Mouse (Mus musculus) intestine, postnatal 0 days (tissue): ENCODE measurements around the gene Sfrp4. TPM values are rescaled to one million over a fixed set of nuclear protein-coding genes. Genes with fewer than 3 reads are reported as not detected.
"Not testable (repeated sequence)": the region's sequence is repeated elsewhere in the genome, so short reads cannot be mapped to it uniquely, and the experiment has no call there.

Experiments used
- ATAC-seq: fragments of 200-750 bp; cut with Nextera tagmentation; 2 replicates; pipeline ENCODE4 v1.8.0; 2017; ENCODE audit warnings: mild to moderate bottlenecking, moderate TSS enrichment, moderate library complexity
- H3K27ac ChIP-seq: fragments of 300-500 bp; sonication (generic); 2 replicates; pipeline ENCODE4 v1.5.1; 2014; ENCODE audit warnings: mild to moderate bottlenecking, low read depth, low read length, moderate library complexity
- H3K27me3 ChIP-seq: fragments of 300-500 bp; sonication (generic); replicated peaks from 2 replicates; pipeline ENCODE4 v1.6.1; 2014; ENCODE audit warnings: low read length, mixed read lengths; ENCODE audit not compliant: control insufficient read depth, insufficient read depth
- H3K36me3 ChIP-seq: fragments of 300-500 bp; sonication (generic); 2 replicates; pipeline ENCODE4 v1.6.1; 2014; ENCODE audit warnings: mild to moderate bottlenecking, moderate library complexity; ENCODE audit not compliant: control insufficient read depth, insufficient read depth
- H3K4me1 ChIP-seq: fragments of 300-500 bp; sonication (generic); replicated peaks from 2 replicates; pipeline ENCODE4 v1.6.1; 2014; ENCODE audit warnings: antibody characterized with exemption, low read length, mixed read lengths; ENCODE audit not compliant: control insufficient read depth, insufficient read depth
- H3K4me2 ChIP-seq: fragments of 300-500 bp; sonication (generic); replicated peaks from 2 replicates; pipeline ENCODE4 v1.6.1; 2014; ENCODE audit warnings: low read depth, mild to moderate bottlenecking, moderate library complexity
- H3K4me3 ChIP-seq: fragments of 300-500 bp; sonication (generic); 2 replicates; pipeline ENCODE4 v1.5.1; 2014; ENCODE audit warnings: low read depth, low read length
- H3K9ac ChIP-seq: fragments of 300-500 bp; sonication (generic); 2 replicates; pipeline ENCODE4 v1.6.1; 2014; ENCODE audit warnings: mild to moderate bottlenecking, low read depth, low read length
- H3K9me3 ChIP-seq: fragments of 300-500 bp; sonication (generic); 2 replicates; pipeline ENCODE4 v1.6.1; 2016; ENCODE audit warnings: mixed run types; ENCODE audit not compliant: control insufficient read depth
- CTCF ChIP-seq: sonication (generic); IDR thresholded peaks from 2 replicates; pipeline ENCODE4 v1.5.1; 2016; ENCODE audit warnings: low read depth, mild to moderate bottlenecking, control low read depth, antibody characterized with exemption, moderate library complexity
- WGBS: fragments of 180-500 bp; shearing (Covaris S2); extraction: QIAGEN DNeasy Blood & Tissue Kit; methylation state at CpG from one replicate; pipeline ENCODE4 v1.1.7; 2014; 5-methylcytosine and 5-hydroxymethylcytosine counted together
- polyA plus RNA-seq: library from polyadenylated mRNA; unstranded; fragments of >200 nt; fragmentation: Nextera tagmentation; extraction: Ambion mirVana; gene quantifications from 2 replicates; pipeline ENCODE4 v1.2.1, GENCODE M21; 2015

The Sfrp4 gene
- 0.30 and 0.71 TPM in 2 replicates for polyA plus RNA-seq

GRCm38 (mm10) chr13:19622573-19623227, at the start of gene Sfrp4:
Gene Sfrp4 (plus strand): TSS chr13:19623104.
- Histone ChIP-seq H3K9me3 (no peaks in the 10 kb centered on the region), H3K9ac (0 out of 2 replicates have a peak within 1 kb of the TSS, but pooled peaks have one; percentile 26), H3K4me1 (peaks cover 13% of the 10 kb centered on the region; the same call in 1 of the 2 replicates), H3K36me3 (no peaks in the 10 kb centered on the region), H3K27me3 (peaks cover 17% of the 10 kb centered on the region), H3K4me2 (peak within 1 kb of the TSS; percentile 82), H3K27ac (no peak within 1 kb of the TSS), H3K4me3 (peak within 1 kb of the TSS; percentile 41)
- TF ChIP-seq CTCF = peak; percentile 63
- WGBS = 4% methylated on average over 25 of the region's 25 CpGs
- 0 out of 2 replicates have a peak, but pooled peaks have one; percentile 25 for ATAC-seq

DNA sequence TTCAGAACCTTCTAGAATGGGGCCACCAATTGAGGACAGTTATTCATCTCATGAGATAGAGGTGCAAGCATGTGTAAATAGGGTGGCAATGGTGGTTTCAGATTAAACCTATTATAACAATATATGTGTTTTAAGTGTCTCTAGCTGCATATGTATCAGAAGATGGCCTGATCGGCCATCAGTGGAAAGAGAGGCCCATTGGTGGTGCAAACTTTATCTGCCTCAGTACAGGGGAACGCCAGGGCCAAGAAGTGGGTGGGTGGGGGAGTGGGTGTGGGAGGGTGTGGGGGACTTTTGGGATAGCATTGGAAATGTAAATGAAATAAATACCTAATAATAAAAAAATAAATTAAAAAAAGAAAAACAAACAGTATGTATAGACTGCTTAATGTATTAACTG, 48.2 kb upstream of the Sfrp4 start:
- H3K27me3 ChIP-seq, H3K27ac ChIP-seq, H3K36me3 ChIP-seq, H3K4me1 ChIP-seq, H3K4me2 ChIP-seq, H3K4me3 ChIP-seq, ATAC-seq, H3K9ac ChIP-seq, H3K9me3 ChIP-seq: not testable (repeated sequence)
- WGBS = 81% methylated on average over 2 of the region's 2 CpGs

DNA sequence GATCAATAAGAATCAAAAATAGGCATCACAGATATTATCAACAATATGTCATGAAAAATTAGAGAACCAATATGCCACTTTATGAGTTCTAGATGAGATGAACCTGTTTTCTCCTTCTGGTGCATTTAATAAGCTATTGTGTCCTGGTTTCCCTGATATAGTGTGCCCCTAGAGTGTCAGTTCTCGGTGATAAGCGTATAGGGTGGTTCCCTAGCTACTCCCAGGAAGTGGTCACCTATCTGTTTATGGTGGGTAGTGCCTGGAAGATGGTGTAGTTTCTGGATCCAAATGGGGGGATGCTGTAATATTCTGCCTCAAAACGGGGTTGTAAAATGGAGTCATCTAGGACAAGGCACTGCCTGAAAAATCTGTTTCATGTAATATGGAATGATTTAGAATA, 47.0 kb upstream of the Sfrp4 start:
- H3K9ac ChIP-seq = no peak overlapping the region
- no peak overlapping the region for H3K4me3 ChIP-seq
- no peaks in the 10 kb centered on the region for H3K4me1 ChIP-seq
- H3K4me2 ChIP-seq = no peak overlapping the region
- H3K9me3 ChIP-seq = no peaks in the 10 kb centered on the region
- H3K36me3 ChIP-seq = no peaks in the 10 kb centered on the region
- whole genome bisulfite sequencing = 80% methylated on average over 3 of the region's 3 CpGs
- no peaks in the 10 kb centered on the region for H3K27me3 ChIP-seq
- ATAC-seq = no peak
- no peak overlapping the region for H3K27ac ChIP-seq
- no peak for TF ChIP-seq CTCF

DNA sequence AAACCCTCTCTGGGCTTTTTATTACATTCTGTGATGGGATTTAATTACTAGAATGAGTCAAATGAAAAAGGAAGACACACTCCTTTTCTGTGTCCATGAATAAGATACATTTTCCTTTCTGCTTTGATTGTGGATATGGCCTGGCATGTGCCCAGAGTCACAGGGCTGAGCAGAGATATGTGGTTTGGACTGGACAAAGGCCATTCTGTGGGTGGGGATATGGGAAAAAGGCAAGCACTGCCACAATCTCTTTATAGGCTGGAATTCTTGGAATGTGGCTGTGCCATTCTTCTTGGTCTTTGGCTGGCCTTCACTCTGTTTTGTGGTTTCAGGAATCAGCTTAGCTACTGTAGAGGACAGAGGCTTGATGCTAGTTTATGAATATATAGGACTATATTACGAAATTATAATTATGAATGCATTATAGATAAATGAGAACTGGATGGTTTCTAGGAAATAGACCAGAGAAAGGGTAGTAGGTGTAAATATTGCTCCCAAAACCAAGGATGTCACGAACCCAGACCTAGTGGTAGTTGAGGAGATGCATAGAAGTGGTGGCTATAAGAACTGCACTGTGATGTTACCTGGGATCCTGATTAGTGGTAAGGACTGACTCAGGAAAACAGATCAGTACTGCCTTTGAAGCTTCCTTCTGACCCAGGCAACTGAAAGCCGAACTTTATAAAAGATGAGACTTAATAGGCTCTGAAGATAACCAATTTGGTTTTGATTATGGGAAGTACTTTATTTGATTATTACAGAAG, 31.7 kb upstream of the Sfrp4 start:
- Histone ChIP-seq H3K4me2 (no peak overlapping the region), H3K9ac (no peak overlapping the region), H3K36me3 (no peaks in the 10 kb centered on the region), H3K27me3 (no peaks in the 10 kb centered on the region), H3K27ac (no peak overlapping the region), H3K4me1 (no peaks in the 10 kb centered on the region), H3K9me3 (no peaks in the 10 kb centered on the region), H3K4me3 (no peak overlapping the region)
- WGBS = 84% methylated on average over 3 of the region's 3 CpGs
- TF ChIP-seq CTCF = no peak
- no peak for ATAC-seq

DNA sequence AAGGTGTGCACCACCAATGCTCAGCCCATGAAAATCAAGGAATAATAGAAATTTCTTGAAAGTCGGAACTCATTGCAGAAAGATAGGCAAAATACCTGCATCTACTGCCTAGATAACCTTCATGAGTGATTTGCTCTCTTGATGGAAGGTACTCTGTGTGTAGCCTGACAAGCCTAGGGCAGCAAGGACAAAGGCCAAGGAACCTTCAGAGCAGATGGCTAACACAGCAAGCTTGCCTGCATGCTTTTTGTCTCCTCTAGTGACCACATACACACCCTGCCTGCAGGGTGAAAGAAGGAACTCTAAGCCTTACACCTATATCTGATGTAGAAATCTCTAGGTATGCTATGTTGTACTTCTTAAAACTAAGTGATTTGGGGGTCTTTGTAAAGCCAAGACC, 27.8 kb upstream of the Sfrp4 start:
- no peaks in the 10 kb centered on the region for H3K9me3 ChIP-seq
- no peak for ATAC-seq
- no peak overlapping the region for H3K9ac ChIP-seq
- no peaks in the 10 kb centered on the region for H3K27me3 ChIP-seq
- H3K36me3 ChIP-seq = no peaks in the 10 kb centered on the region
- H3K4me1 ChIP-seq = no peaks in the 10 kb centered on the region
- no peak overlapping the region for H3K4me2 ChIP-seq
- no peak for TF ChIP-seq CTCF
- 92% methylated on average over 1 of the region's 1 CpGs for WGBS
- H3K27ac ChIP-seq = no peak overlapping the region
- H3K4me3 ChIP-seq = no peak overlapping the region

GRCm38 (mm10) chr13:19599242-19599641, 23.7 kb upstream of the Sfrp4 start:
- no peak overlapping the region for H3K4me3 ChIP-seq
- ATAC-seq = no peak
- no peak for TF ChIP-seq CTCF
- WGBS = 86% methylated on average over 6 of the region's 6 CpGs
- H3K4me2 ChIP-seq = no peak overlapping the region
- no peaks in the 10 kb centered on the region for H3K9me3 ChIP-seq
- H3K36me3 ChIP-seq = no peaks in the 10 kb centered on the region
- no peak overlapping the region for H3K9ac ChIP-seq
- no peak overlapping the region for H3K27ac ChIP-seq
- H3K4me1 ChIP-seq = no peaks in the 10 kb centered on the region
- H3K27me3 ChIP-seq = no peaks in the 10 kb centered on the region
